Mouse (Mus musculus): ENCODE measurements at regions not wholly inside any gene's neighbourhood (a gene's known extent, or its start where the extent isn't known, plus 50 kb on each side); places are given as distances from the start of the nearest gene placed in this dataset.

- Histone ChIP-seq H3K4me3 (ENCODE audit: low read length) (no peak overlapping the region), H3K9ac (ENCODE audit: low read length) (no peak overlapping the region), H3K27me3 (ENCODE audit: control insufficient read depth, insufficient read depth, low read depth, low read length) (no peaks in the 10 kb centered on the region), H3K4me2 (ENCODE audit: low read depth, low read length) (no peak overlapping the region), H3K27ac (ENCODE audit: low read length) (peak overlapping the region; percentile 56), H3K4me1 (replicated peaks; ENCODE audit: control insufficient read depth, insufficient read depth, low read length) (peaks cover 10% of the 10 kb centered on the region), H3K9me3 (ENCODE audit: control insufficient read depth, low read length) (no peaks in the 10 kb centered on the region), H3K36me3 (ENCODE audit: control insufficient read depth, insufficient read depth, low read length) (no peaks in the 10 kb centered on the region)
- ATAC-seq (ENCODE audit: low read depth) = no peak
- WGBS = 58% methylated on average over 8 of the region's 8 CpGs
These were observed 54.3 kb upstream of the Bmp2 start for GRCm38 (mm10) chr2:133497541-133498185.

GRCm38 (mm10) chr2:133498186-133498571, 53.8 kb upstream of the Bmp2 start:
- peak overlapping the region; percentile 56 for H3K27ac ChIP-seq (ENCODE audit: low read length)
- peaks cover 10% of the 10 kb centered on the region for H3K4me1 ChIP-seq (replicated peaks; ENCODE audit: control insufficient read depth, insufficient read depth, low read length)
- no peaks in the 10 kb centered on the region for H3K36me3 ChIP-seq (ENCODE audit: control insufficient read depth, insufficient read depth, low read length)
- 0 out of 2 replicates have a peak, but pooled peaks have one; percentile 19 for ATAC-seq (ENCODE audit: low read depth)
- H3K4me3 ChIP-seq (ENCODE audit: low read length) = no peak overlapping the region
- H3K27me3 ChIP-seq (ENCODE audit: control insufficient read depth, insufficient read depth, low read depth, low read length) = no peaks in the 10 kb centered on the region
- WGBS = 40% methylated on average over 2 of the region's 2 CpGs
- no peak overlapping the region for H3K4me2 ChIP-seq (ENCODE audit: low read depth, low read length)
- H3K9ac ChIP-seq (ENCODE audit: low read length) = no peak overlapping the region
- no peaks in the 10 kb centered on the region for H3K9me3 ChIP-seq (ENCODE audit: control insufficient read depth, low read length)

GRCm38 (mm10) chr2:133498717-133499143, 53.2 kb upstream of the Bmp2 start:
- Histone ChIP-seq H3K9ac (ENCODE audit: low read length) (no peak overlapping the region), H3K27me3 (ENCODE audit: control insufficient read depth, insufficient read depth, low read depth, low read length) (no peaks in the 10 kb centered on the region), H3K27ac (ENCODE audit: low read length) (peak overlapping the region; percentile 78), H3K36me3 (ENCODE audit: control insufficient read depth, insufficient read depth, low read length) (no peaks in the 10 kb centered on the region), H3K4me1 (replicated peaks; ENCODE audit: control insufficient read depth, insufficient read depth, low read length) (peaks cover 10% of the 10 kb centered on the region), H3K4me3 (ENCODE audit: low read length) (no peak overlapping the region), H3K9me3 (ENCODE audit: control insufficient read depth, low read length) (no peaks in the 10 kb centered on the region), H3K4me2 (ENCODE audit: low read depth, low read length) (peak overlapping the region; percentile 24; the same call in 1 of the 2 replicates)
- WGBS = 31% methylated on average over 3 of the region's 3 CpGs
- peak; percentile 90 for ATAC-seq (ENCODE audit: low read depth)

- Histone ChIP-seq H3K4me3 (ENCODE audit: low read length) (no peak overlapping the region), H3K27me3 (ENCODE audit: control insufficient read depth, insufficient read depth, low read depth, low read length) (no peaks in the 10 kb centered on the region), H3K36me3 (ENCODE audit: control insufficient read depth, insufficient read depth, low read length) (no peaks in the 10 kb centered on the region), H3K4me1 (replicated peaks; ENCODE audit: control insufficient read depth, insufficient read depth, low read length) (peaks cover 10% of the 10 kb centered on the region), H3K9me3 (ENCODE audit: control insufficient read depth, low read length) (no peaks in the 10 kb centered on the region), H3K27ac (ENCODE audit: low read length) (no peak overlapping the region), H3K9ac (ENCODE audit: low read length) (no peak overlapping the region), H3K4me2 (ENCODE audit: low read depth, low read length) (no peak overlapping the region)
- 31% methylated on average over 3 of the region's 3 CpGs for whole genome bisulfite sequencing
- ATAC-seq (ENCODE audit: low read depth) = no peak
These were observed 52.1 kb upstream of the Bmp2 start for GRCm38 (mm10) chr2:133499904-133500303.

Measured in lung, embryonic 16.5 days (tissue).